Mouse (Mus musculus) embryo, embryonic 11.5 days (tissue): ENCODE measurements at regions not wholly inside any gene's neighbourhood (a gene's known extent, or its start where the extent isn't known, plus 50 kb on each side); places are given as distances from the start of the nearest gene placed in this dataset.

Experiments used
- DNase-seq: peaks from one replicate; pipeline ENCODE4 v3.0.0-alpha.2; 2012; ENCODE audit warnings: low read depth, low spot score

DNA sequence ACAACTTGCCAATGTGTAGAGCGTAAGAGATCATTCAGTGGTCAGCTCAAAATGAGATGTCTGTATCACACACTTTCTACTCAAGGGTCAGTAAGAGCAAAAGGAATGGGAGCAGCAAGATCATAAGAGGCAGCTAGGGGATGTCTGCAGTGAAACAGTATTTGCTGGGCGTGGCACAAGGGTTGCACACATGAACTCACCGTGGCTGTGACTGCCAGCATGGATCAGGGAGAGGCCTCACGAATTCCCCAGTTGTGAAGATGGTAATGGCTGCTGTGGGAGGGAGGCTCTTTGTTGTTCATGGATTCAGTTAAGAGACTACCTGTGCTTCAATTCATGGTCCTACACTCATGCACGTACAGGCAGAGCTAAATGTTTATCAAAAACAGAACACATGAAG is 91.5 kb upstream of the Cdkn2b start:
- no peak for DNase-seq

DNA sequence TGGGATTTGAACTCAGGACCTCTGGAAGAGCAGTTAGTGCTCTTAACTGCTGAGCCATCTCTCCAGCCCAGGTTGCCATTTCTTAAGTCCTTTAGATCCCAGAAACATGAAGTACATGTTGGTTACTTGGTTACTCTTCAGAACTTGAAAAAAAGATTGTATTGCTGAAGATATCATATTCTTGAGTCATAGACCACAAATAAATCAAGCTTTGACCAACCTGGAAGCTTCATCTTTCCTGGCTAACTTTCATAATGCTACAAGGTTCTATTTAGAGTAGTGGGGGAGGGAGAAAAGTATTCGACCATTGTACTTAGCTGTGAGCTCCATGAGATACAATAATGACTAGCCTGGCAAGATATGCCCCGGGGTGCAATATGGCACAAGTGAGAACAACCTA is 90.9 kb upstream of the Cdkn2b start:
- no peak for DNase-seq

DNA sequence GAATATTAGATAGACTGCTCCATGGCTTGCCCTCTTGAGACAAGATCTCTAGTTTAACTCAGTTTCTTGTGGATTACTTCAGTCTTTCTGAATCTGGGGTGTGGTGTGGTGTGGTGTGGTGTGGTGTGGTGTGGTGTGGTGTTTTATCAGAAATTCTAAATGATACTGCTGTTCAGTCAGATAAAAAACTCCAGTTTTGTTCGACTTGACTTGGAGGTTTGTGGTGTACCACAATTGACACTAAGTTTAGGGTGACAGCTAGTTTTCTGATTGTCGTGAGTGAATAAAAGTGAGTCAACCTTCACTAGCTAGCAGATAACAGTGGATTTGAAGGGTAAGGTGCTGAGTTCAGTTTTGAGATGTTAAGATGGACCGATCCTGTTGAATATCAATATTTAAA is 89.5 kb upstream of the Cdkn2b start:
- no peak for DNase-seq

DNA sequence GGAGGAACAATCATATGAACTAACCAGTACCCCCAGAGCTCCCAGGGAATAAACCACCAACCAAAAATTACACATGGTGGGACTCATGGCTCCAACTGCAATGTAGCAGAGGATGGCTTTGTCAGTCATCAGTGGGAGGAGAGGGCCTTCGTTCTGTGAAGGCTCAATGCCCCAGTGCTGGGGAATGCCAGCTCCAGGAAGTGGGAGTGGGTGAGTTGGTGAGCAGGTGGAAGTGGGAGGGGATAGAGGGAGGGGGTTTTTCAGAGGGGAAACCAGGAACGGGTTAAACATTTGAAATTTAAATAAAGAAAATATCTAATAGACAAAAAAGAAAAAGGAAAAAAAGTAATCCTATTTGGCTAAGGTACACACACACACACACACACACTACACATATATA is 88.4 kb upstream of the Cdkn2b start:
- DNase-seq, result no peak

DNA sequence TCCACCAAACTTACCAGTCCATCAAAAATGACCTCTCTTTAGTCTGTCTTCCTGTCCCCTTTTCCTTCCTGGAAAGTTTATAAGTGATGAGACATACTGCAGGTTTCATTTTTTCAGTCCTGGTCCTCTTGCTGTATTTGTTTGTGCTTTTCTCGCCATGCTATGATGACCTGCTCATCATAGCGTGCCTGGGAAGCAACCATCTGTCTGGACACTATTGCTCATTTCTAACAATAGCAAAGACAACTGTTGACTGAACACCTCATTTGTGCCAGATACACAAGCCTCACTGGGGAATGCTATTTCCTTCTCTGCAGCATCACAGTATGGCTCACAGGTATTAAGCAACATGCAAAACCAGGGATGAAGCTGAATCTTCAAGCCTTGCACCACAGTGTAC is 85.2 kb upstream of the Cdkn2b start:
- DNase-seq, result no peak

DNA sequence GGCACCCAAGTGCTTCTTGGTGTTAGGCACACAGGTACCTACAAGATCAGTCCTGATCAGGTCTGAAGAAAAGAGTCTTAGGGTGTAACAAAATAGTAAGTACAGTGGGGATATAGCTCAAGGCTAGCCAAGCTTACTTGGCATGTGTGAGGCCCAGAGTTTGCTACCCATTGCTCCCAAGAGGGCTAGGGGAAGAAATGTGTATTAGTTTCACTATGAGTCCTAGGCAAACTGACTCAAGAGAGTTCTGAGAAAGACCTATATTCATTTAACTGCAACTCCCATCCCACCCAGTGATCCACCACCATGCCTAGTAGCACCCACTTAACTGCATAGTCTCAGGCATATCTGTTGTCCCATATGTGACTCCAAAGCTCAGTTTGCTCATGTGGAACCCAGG is 84.5 kb upstream of the Cdkn2b start:
- DNase-seq, result no peak

DNA sequence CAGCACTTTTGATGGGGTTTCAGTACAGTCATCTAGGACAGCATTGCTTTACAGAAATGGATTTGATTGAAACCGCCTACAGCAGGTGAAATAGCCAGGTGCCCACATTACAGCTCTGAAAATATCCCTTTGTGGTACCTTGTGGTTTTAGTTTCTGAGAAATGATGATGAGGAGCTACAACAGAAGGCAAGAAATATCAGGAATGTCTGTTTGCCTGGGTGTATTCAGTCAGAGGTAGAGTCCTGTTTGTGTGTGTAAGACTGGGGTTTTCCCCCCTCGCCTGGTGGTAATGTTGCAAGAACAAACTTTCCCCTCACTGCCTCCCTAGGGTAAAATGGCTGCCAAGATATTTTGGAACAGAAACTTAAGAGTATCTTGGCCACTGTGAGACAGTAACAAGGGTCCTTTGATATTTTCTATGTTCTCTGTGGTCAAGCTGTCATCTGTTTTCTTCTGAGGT is 82.4 kb upstream of the Cdkn2b start:
- DNase-seq, result no peak

DNA sequence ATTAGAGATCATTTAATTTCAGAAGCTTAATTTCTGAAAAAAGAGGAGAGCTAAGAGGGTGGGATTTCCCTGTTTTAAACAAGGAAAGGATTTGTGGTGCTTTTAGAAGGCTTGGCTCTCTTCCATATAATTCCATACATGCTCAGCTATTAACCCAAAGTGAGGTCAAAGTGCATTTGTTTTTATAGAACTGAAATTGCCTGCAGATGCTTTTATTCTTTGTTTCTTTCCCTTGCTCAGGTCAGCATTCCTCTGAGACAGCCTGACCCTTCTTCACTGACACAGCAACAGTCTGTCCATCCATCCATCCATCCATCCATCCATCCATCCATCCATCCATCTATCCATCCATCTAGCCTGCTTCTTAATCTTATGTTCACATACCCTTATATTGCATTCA is 82.0 kb upstream of the Cdkn2b start:
- no peak for DNase-seq

DNA sequence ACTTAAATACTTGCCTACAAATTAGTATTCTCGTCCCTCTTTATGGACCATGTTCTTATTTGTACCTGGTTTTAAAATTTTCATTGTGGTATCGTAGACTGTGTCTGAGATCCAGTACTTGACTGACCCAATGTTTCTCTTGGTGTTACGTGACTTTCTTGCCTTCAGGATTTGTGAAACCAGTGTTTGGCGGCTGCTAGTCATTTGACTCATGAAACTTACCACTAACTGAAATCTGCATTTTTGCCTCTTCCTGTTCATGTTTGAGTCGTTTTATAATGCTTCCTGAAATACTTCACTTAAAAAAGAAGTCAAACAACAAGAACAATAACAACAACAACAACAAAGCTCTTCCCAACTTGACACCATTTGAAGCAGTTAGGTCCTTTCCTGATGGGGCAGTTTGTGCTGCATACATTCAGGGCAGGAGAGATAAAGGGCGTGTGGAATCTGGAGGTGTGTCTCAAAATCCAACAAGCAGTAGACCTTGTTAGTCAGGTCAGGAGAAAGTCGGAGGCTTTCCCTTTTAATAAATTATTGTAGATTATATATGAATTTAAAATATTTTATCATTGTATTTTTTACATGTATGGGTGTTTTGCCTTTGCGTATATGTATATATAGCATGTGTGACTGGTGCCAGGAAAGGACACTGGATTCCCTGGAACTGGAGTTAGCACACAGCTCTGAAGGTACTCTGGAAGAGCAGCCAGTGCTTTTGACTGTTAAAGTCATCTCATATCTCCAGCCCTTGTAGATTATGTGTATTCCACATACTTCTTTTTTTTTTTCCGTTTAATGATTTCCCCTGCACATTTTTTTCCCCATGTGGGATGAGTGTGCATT is 80.8 kb upstream of the Cdkn2b start:
- DNase-seq, result no peak

DNA sequence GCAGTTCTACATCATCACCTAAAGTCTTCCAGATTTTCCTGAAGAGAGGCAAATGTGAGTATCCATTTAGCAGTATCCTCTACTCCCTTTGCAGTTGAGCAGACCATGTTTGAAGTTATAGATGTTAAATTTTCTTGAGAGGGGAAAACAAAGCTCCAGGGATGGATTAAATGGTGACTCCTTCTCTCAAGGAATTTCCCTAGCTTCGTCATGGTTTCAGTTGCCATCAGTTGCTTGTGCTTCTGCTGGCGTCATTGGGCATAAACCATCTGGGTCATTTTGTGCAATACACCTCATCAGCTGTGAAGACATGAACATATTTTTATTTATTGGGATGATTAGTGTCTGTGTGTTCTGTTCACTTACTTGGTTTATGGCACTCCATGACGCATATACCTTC is 72.7 kb upstream of the Cdkn2b start:
- no peak for DNase-seq

DNA sequence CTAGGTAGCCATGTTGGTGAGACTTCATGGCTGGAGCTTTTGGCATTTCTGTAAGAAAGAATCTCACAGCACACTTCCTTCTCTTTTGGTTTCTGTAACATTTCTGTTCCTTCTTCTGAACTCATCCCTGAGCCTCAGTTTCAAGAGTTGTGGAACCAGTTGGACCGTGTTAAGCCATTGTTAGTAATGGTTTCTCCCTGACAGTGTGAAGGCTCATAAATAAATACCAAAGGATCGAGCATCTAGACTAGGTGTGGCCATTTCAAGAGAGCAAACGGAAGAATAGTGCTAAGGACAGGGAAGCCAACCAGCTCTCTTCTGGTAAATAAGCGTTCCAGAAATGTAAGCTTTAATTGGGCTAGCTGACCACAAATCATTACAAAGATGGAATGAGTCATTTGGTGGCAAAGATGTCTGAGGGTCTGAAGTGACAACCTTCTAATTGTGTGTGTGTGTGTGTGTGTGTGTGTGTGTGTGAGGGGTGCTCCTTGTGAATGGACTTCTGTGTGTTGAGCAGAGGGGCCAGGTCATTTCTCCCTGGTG is 71.7 kb upstream of the Cdkn2b start:
- no peak for DNase-seq

DNA sequence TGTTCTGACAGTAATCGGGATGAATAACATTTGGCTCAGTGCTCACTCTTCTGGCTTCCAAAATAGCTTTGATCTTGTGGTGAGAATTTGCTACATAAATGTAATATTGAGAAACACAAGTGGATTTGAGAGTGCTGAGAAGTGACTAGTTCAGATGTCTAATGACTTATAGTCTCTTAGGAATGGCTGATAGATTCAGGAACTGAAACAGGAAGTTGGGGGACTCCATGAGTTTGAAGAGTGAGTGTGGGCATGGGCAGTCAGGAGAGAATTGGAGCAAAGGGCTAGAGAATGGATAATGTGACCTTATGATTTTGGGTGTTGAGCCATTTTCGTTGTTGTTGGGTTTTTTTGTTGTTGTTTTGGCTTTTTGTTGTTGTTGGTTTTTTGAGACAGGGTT is 70.9 kb upstream of the Cdkn2b start:
- no peak for DNase-seq

DNA sequence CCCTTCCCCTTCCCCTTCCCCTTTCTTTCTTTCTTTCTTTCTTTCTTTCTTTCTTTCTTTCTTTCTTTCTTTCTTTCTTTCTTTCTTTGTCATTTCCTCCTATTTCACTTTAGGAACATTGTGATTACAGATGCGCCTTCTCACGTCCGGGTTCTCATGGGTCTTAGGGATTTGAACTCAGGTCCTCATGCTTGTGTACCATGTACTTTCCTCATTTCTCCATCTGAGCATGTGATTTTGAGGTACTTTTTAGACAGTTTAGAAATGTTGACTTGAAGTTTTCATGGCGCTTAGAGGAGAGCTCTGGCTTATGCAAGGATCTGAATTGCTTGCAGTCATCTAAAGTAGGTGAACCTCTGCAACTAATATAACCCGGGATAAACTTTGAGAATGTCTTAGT is 70.2 kb upstream of the Cdkn2b start:
- DNase-seq, result no peak

DNA sequence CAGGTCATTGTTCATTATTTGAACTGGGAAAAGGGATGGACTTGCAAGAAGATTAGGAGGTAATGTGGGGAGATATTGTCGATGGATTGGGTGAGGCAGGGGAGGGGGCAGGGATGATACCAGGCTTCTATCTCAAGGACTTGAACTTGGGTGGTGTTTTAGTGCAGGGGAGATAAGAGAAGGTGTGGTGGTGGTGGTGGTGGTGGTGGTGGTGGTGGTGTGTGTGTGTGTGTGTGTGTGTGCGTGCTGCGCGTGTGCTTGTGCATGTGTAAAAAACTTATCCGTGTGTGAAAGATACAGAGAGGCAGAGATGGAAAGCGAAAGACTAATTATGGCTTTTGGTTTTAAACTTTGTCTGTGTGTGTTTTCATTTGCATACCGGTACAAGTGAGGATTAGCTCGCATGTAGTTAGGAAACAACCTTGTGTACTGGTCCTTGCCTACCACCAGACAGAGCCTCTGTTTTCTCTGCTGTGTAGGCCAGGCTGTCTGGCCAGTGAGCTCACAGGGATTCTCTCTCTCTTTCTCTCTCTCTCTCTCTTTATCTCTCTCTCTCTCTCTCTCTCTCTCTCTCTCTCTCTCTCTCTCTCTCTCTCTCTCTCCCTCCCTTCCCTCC is 69.6 kb upstream of the Cdkn2b start:
- DNase-seq, result no peak

DNA sequence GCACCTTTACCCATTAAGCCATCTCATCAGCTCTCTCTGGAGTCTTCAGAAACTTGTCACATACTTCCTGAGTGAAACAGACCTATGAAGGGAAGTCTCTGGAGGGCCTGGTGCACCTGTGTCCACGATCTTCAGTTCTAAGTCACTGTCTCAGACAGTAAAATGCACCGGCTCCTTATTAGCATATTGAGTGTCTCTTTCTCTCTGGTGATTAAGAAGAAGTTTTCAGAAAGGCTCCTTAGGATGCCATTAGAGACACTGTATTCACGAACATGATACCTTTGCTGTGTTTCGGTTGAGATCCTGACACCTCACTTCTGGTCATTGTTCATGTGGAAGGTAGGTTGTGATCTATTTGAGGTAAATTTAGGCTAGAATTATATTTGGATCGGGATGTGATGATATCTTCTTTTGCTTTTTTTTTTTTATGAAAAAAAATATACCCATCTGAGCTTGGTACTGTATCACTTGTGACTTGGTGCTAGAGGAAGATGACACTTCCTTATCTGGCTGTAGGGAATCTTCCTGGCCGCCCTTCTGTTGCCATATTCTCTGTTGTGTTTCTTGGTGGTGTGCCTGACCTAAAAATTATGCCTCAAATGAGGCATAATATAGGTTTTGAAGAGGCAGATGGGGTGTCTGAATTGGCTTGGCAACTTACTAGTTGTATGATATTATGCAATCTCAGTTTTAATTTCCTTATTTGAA is 68.9 kb upstream of the Cdkn2b start:
- no peak for DNase-seq

DNA sequence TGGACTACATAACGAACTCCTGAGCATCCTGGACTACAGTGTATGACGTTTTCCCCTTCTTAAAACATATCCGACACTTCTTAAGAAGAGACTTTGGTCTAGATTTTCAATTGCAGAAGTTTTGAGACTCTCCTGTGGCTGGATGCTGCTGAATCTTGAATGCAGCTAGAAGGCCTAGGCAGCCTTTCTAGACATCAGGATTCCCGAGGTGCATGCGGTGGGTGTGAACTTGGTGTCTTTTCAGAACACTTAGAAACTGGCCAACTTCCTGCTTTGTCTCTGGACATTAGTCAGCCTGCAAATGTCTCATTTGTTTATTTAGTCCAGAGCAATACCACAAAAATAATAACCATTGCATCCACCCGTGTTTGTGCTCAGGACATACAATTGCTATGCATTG is 61.8 kb upstream of the Cdkn2b start:
- no peak for DNase-seq

DNA sequence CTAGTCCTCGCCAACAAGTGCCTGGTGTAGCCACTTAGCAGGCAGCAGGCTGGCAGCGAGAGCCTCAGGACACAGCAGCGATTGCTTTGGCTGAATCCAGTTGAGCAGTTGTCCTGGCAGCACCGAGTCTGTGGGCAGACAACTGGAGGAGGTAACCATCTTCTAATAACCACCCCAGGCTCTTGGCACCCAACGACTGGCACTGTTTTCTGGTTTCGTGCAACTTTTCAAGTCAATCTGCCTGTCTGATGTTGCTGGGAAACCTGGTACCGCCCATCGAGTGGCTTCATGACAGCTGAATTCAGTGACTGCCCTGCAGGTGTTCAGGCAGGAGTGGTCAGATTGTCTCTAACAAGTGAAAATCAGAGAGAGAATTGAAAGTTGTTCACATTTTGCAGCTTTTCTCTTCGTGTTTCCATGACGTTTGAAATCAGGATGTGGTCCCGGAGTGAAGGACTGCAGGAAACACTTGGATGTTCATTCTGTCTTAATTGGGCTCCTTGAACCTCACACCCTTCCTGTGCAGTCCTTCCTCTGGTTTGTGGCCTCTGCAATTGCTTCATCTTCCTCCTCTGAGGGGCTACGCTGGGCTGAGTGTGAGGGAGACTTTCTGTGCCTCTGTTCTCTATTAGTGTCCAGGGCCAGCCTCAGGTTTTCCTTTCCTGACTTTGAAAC is 58.1 kb upstream of the Cdkn2b start:
- DNase-seq, result no peak

DNA sequence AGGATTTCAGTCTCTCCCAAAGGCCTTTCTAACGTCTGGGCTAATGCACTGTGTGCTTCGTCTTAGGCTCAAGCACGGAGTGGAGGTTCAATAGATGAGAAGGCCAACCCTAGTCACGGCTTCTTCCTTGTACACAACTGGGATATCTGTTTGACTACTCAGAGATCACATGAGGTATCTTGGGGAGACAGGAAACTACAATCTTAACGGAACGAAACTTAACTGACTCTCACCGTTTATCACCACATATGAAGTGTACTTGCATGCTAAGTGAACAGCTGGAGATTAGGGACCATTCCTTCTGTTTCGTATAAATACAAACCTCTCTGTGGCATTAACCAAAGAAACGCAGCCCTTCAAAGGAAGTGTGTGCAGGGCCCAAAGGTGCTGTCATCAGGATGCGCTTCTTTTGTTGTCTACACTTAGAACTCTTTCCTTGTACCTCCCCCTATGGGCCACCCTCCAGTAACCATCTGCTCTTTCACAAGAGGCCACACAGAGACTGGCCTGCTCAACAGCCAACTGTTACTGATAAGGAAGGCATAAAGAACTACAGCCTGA is 55.8 kb upstream of the Cdkn2b start:
- no peak for DNase-seq

DNA sequence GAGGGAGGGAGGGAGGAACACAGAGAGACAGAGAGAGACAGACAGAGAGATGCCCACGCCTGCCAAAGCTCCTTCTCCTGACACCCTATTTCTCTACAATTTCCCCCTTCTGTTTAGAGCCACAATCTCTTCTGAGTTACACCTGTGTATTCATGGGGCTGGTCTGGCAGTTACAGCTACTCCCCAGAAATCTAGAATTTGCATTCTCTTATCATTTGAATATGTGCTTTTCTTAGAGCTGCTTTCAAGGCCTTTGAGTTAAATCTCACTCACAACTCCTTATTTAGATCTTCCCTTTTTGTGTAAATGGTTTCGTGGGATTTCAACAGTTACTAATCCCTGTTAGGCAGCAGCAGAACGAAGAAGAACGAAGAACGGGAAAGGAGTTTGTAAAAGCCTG is 55.0 kb upstream of the Cdkn2b start:
- DNase-seq, result no peak

DNA sequence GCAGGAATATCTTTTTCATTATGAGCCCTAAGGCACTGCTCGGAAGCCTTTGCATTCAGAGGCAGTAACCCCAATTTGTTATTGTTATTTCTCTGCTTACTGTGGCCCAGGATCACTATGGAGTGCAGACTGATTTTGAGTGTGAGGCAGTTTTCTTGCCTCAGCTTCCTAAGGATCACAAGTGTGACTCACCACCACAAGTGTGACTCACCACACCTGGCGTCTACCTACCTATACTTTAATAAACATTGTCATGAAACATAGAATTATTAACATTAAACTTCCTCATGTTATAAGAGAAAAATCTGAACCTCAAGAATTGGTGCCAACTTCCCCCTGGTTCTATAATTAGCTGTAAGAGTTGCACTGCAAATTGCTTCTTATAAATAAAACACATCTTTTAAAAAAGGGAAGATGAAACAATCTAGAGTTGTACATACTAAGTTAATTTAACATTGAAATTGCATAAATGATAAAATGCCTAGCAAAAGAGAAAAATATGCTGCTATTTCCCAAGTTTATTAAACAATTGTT is 52.4 kb upstream of the Cdkn2b start:
- DNase-seq, result no peak

DNA sequence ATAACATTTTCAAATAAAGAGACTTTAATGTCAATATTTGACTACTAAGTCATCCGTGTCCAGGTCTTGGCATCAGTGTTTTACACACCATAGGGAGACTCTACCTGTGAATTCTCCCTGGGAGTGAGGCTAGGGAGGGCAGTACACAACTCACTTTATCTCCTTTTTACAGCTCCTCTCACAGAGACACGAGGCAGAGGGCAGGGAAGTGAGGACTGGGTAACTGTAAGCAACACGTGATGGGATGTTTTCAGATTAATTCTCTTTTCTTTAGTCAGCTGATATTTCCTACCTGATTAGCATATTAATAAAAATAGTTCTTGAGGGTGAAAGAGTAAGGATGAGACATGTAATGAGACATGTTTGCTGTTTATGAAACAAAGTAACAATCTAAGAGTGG is 51.8 kb upstream of the Cdkn2b start:
- DNase-seq, result no peak
